Mouse (Mus musculus) ES-Bruce4 (cell line): ENCODE results near the gene Sstr4. TPM values are rescaled to one million over a fixed set of nuclear protein-coding genes. Genes with fewer than 3 reads are reported as not detected.

Experiments
- H3K27ac ChIP-seq: 2 replicates; pipeline ENCODE4 v1.5.1; 2012; ENCODE audit warnings: low read length, inconsistent platforms; ENCODE audit not compliant: insufficient read depth
- H3K27me3 ChIP-seq: 2 replicates; pipeline ENCODE4 v1.6.1; 2012; ENCODE audit warnings: mild to moderate bottlenecking, low read length, inconsistent platforms; ENCODE audit not compliant: control insufficient read depth, poor library complexity, insufficient read depth, severe bottlenecking
- H3K36me3 ChIP-seq: 2 replicates; pipeline ENCODE4 v1.6.1; 2012; ENCODE audit warnings: inconsistent platforms, mild to moderate bottlenecking, low read length, moderate library complexity; ENCODE audit not compliant: control insufficient read depth, poor library complexity, insufficient read depth, severe bottlenecking
- H3K4me1 ChIP-seq: one replicate; pipeline ENCODE4 v1.8.1; 2011; ENCODE audit warnings: low read length; ENCODE audit not compliant: control insufficient read depth, insufficient read depth
- H3K4me3 ChIP-seq: 2 replicates; pipeline ENCODE4 v1.5.1; 2011; ENCODE audit warnings: low read depth, mild to moderate bottlenecking, low read length
- H3K9ac ChIP-seq: 2 replicates; pipeline ENCODE4 v1.6.1; 2012; ENCODE audit warnings: low read depth, mild to moderate bottlenecking, inconsistent platforms; ENCODE audit not compliant: poor library complexity, severe bottlenecking
- H3K9me3 ChIP-seq: replicated peaks from 2 replicates; pipeline ENCODE4 v1.6.1; 2012; ENCODE audit warnings: mild to moderate bottlenecking, low read length, inconsistent platforms; ENCODE audit not compliant: control insufficient read depth, poor library complexity, insufficient read depth, severe bottlenecking
- CTCF ChIP-seq: IDR thresholded peaks from one replicate; pipeline ENCODE4 v1.8.1; 2011; ENCODE audit warnings: low read depth, low read length
- EP300 ChIP-seq: IDR thresholded peaks from 2 replicates; pipeline ENCODE4 v1.6.1; 2011; ENCODE audit warnings: low read depth, low read length; ENCODE audit not compliant: insufficient read depth
- POLR2A ChIP-seq: IDR thresholded peaks from one replicate; pipeline ENCODE4 v1.8.1; 2011; ENCODE audit warnings: low read length; ENCODE audit not compliant: insufficient read depth
- polyA plus RNA-seq: library from polyadenylated mRNA; stranded (reverse); fragments of >200 nt; gene quantifications from 2 replicates; pipeline ENCODE4 v1.2.4, GENCODE M21; 2011; ENCODE audit warnings: low read depth; ENCODE audit not compliant: missing spikeins, insufficient read depth, insufficient read length

Gene Sstr4
- not detected in 2 replicates for polyA plus RNA-seq

- peak within 1 kb of the TSS; percentile 64 for H3K4me3 ChIP-seq
- H3K27me3 ChIP-seq = peaks cover 3% of the 10 kb centered on the region; the same call in 1 of the 2 replicates
- no peaks in the 10 kb centered on the region for H3K4me1 ChIP-seq
- no peak within 1 kb of the TSS for H3K27ac ChIP-seq
- H3K9ac ChIP-seq = peak within 1 kb of the TSS; percentile 24; the same call in 1 of the 2 replicates
- H3K9me3 ChIP-seq = no peaks in the 10 kb centered on the region
- TF ChIP-seq POLR2A = no peak
- peak; percentile 58 for TF ChIP-seq CTCF
- no peak for TF ChIP-seq EP300
- no peaks in the 10 kb centered on the region for H3K36me3 ChIP-seq
Observed at GRCm38 (mm10) chr2:148395131-148396051, at the start of gene Sstr4. Gene Sstr4 (plus strand): TSS chr2:148395344.

GRCm38 (mm10) chr2:148345373-148345772 lies 49.8 kb upstream of the Sstr4 start:
- TF ChIP-seq CTCF (no peak), EP300 (no peak), POLR2A (no peak)
- Histone ChIP-seq H3K4me1 (no peaks in the 10 kb centered on the region), H3K9me3 (no peaks in the 10 kb centered on the region), H3K9ac (no peak overlapping the region), H3K27me3 (no peaks in the 10 kb centered on the region), H3K36me3 (no peaks in the 10 kb centered on the region), H3K27ac (no peak overlapping the region), H3K4me3 (no peak overlapping the region)

GRCm38 (mm10) chr2:148346976-148347375 lies 48.2 kb upstream of the Sstr4 start:
- Histone ChIP-seq H3K36me3 (no peaks in the 10 kb centered on the region), H3K9me3 (no peaks in the 10 kb centered on the region)
- TF ChIP-seq EP300 (no peak), CTCF (no peak), POLR2A (no peak)

GRCm38 (mm10) chr2:148349509-148350307 lies 45.4 kb upstream of the Sstr4 start:
- H3K4me1 ChIP-seq = no peaks in the 10 kb centered on the region
- H3K4me3 ChIP-seq = no peak overlapping the region
- no peaks in the 10 kb centered on the region for H3K9me3 ChIP-seq
- TF ChIP-seq POLR2A (no peak), CTCF (no peak), EP300 (no peak)
- H3K27ac ChIP-seq = no peak overlapping the region
- H3K9ac ChIP-seq = no peak overlapping the region
- H3K36me3 ChIP-seq = no peaks in the 10 kb centered on the region
- no peaks in the 10 kb centered on the region for H3K27me3 ChIP-seq

More at GRCm38 (mm10) chr2:148346976-148347375, 48.2 kb upstream of the Sstr4 start:
- no peak overlapping the region for H3K9ac ChIP-seq
- H3K4me1 ChIP-seq = no peaks in the 10 kb centered on the region
- H3K4me3 ChIP-seq = no peak overlapping the region
- no peak overlapping the region for H3K27ac ChIP-seq
- H3K27me3 ChIP-seq = no peaks in the 10 kb centered on the region

- Histone ChIP-seq H3K27ac (no peak overlapping the region), H3K9me3 (no peaks in the 10 kb centered on the region), H3K4me1 (no peaks in the 10 kb centered on the region), H3K27me3 (no peaks in the 10 kb centered on the region), H3K36me3 (no peaks in the 10 kb centered on the region), H3K9ac (no peak overlapping the region), H3K4me3 (no peak overlapping the region)
- no peak for TF ChIP-seq EP300
- TF ChIP-seq CTCF = no peak
- no peak for TF ChIP-seq POLR2A
Observed at GRCm38 (mm10) chr2:148350460-148350859, 44.7 kb upstream of the Sstr4 start.
